ENCODE assay signal across 8 mouse cellular contexts in genomic region chr5:24266344-24267295, GRCm38 (mm10).
DNase-seq lines count a peak whose midpoint lies in the region; ATAC-seq lines count a peak whose summit lies in the region.

No protein-coding gene starts in this region.

- no peaks in the 10 kb centered on the region for H3K9me3 ChIP-seq in hindbrain, embryonic 16.5 days (ENCODE audit: control insufficient read depth, low read length)

- 16% methylated on average over 16 of the region's 16 CpGs for WGBS in hindbrain, embryonic 16.5 days
- WGBS in macrophage (ENCODE audit: missing documents): 4% methylated on average over 16 of the region's 16 CpGs

- no peaks in the 10 kb centered on the region for H3K79me2 ChIP-seq in macrophage (ENCODE audit: inconsistent target)

- H3K27me3 ChIP-seq in hindbrain, embryonic 16.5 days (replicated peaks; ENCODE audit: control insufficient read depth, insufficient read depth, low read length): no peaks in the 10 kb centered on the region

- DNase-seq in WW6 (ENCODE audit: low read depth, low spot score): peak; percentile 67
- peak; percentile 82 to 90 for DNase-seq in cerebellum, postnatal 36 days
- peak; percentile 76 for DNase-seq in gastrocnemius, adult 18-20 months (ENCODE audit: low spot score)
- peak; percentile 79 to 82 for DNase-seq in left cerebral cortex, adult 18-20 months (ENCODE audit: low spot score in 2 of 2)
- DNase-seq in right cerebral cortex, adult 18-20 months: peak; percentile 78
- DNase-seq in urinary bladder, postnatal 25 days (ENCODE audit: low spot score): peak; percentile 63

- no peak overlapping the region; the same call in 1 of the 2 replicates for H3K4me3 ChIP-seq in hindbrain, embryonic 16.5 days (ENCODE audit: low read length)
- no peak overlapping the region; the same call in 1 of the 2 replicates for H3K4me3 ChIP-seq in macrophage (ENCODE audit: inconsistent target)

- H3K4me1 ChIP-seq in hindbrain, embryonic 16.5 days (ENCODE audit: control insufficient read depth, insufficient read depth, low read depth, low read length): peaks cover 10% of the 10 kb centered on the region; the same call in 1 of the 2 replicates

- peak overlapping the region; percentile 48 for H3K4me2 ChIP-seq in hindbrain, embryonic 16.5 days (ENCODE audit: low read length)

- peak; percentile 89 for ATAC-seq in hindbrain, embryonic 16.5 days

- H3K9ac ChIP-seq in hindbrain, embryonic 16.5 days (ENCODE audit: low read depth, low read length): peak overlapping the region; percentile 33; the same call in 1 of the 2 replicates

- H3K27ac ChIP-seq in hindbrain, embryonic 16.5 days (ENCODE audit: low read depth, low read length): no peak overlapping the region
- peak overlapping the region; percentile 89 for H3K27ac ChIP-seq in macrophage

- H3K36me3 ChIP-seq in hindbrain, embryonic 16.5 days (ENCODE audit: control insufficient read depth, insufficient read depth, low read length): no peaks in the 10 kb centered on the region
- no peaks in the 10 kb centered on the region for H3K36me3 ChIP-seq in macrophage (ENCODE audit: inconsistent target)
